Mouse (Mus musculus) left cerebral cortex, adult 11 months (tissue): ENCODE data around the gene Zbtb7b.

Experiments
- DNase-seq: peaks from one replicate; pipeline ENCODE4 v3.0.0; 2022; ENCODE audit warnings: low spot score

Gene Zbtb7b

GRCm38 (mm10) chr3:89418170-89418860 lies 23.7 kb upstream of the Zbtb7b start, which contains the start of the genes Cks1b and Shc1:
Cks1b (minus strand) TSS chr3:89418383.
Shc1 (plus strand) TSS chr3:89418443.
- DNase-seq = peak; percentile 96

DNA sequence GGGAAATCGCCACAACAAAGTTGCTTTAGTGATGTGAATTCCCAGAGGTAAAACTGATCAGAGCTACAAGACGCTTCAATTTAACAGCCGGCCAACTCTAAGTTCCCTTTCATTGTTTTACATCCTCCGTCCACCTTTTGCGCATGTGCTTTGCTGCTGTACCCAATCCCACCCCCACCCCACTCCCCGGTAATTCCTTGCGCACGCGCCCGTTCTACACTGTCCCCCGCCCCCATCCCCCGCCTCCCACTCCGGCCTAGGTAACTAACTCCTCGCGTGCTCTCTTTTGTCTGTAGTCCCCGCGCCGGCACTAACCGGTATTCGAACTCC lies 23.2 kb upstream of the Zbtb7b start:
- no peak for DNase-seq

DNA sequence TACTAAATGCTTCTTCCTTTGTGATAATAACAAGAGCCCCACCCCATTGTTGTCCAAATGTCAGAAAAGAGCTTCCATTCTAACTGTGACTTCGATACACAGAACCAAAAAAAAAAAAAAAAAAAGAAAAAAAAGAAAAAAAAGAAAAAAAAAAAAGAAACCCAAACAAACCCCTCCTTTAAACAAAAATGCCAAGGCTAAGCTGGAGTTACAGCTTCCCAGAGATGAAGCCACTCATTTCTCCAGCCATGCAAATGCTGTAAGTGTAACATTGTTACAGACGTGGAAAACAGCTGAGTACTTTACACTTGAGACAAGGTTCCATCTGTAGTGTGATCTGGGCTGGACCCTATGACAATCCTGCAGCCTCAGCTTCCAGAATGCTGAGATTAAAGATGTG lies 22.6 kb upstream of the Zbtb7b start:
- DNase-seq = no peak

DNA sequence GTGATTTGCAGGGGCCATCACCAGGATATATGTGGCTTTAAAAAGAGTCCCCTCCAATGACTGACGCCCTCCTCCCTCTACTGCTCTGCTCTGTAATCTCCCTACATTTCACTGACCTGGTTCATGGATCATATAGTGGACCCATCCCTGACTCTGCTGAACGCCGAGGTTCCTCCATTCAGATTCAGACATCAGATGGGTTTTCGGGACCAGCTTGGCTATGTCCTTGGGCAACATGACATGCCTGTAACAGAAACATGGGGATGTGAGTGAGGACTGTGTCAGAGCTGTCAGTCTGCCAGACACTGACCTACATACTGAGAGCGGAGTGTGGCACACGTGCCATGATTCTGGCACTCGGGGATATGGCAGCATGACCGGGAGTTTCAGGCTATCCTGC lies 21.6 kb upstream of the Zbtb7b start:
- DNase-seq = no peak

DNA sequence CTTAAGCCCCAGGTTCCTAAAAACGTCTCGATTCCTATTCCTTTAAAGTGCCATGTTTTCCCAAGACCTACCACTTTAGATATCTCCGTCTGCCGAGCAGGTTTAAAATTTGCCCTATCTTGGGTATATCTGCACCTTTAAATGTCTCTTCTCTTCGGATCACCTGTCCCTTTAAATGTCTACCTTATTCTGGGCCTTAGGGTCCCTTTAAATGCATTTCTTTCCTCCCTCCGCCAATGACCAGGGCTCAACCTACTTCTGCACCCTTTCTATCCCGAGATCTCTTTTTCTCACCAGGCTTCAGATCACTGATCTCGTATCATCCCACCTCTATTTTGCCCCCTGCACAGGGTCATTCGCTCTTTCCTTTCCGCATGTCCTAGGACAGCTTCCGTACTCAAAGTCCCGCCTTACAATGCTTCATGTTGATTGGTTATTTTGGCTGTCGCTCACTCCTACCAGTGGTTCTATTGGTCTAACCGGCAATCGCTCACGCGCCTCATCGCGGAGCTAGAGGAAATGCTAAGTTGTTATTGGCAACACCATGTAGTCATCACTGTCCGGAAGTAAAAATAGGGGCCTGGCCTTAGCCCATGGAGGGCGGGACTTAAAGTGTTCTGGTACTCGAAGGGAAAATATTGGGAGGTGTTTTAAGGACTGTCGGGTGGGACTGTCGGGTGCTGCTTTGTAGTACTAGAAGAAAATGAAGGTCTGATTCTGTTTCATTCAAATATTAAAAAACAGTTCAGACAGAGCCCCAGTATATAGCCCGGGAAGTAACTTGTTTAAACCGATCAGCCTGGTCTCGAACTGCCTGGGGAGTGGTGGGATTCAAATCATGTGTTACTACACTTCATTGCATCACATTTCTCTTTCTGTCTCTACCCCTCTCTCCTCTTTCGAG lies 17.2 kb upstream of the Zbtb7b start, which contains the start of gene Flad1:
Gene Flad1, minus strand, starts transcription at position 381 of the 904 bp plus-strand sequence.
- peak; percentile 100 for DNase-seq

- DNase-seq = no peak
Measured at GRCm38 (mm10) chr3:89410864-89411263, 16.3 kb upstream of the Zbtb7b start.

DNA sequence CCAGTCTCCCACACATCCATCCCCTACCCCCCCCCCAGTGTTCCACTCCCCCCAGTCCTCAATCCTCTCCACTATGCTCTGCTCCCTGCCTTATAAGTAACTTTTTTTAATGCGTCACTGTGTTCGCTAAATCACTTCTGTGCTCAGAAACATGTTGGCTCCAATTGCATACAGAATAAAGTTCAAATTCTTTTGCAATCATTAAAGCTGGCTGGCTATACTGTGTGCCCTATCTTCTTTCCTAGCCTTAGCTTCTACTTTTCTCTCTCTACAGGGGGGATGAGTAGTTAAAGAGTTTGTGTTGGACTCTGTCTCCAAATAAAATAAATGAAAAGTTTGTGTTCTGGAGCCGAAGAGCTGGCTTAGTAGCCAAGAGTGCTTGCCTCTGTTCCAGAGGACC lies 15.1 kb upstream of the Zbtb7b start:
- no peak for DNase-seq

DNA sequence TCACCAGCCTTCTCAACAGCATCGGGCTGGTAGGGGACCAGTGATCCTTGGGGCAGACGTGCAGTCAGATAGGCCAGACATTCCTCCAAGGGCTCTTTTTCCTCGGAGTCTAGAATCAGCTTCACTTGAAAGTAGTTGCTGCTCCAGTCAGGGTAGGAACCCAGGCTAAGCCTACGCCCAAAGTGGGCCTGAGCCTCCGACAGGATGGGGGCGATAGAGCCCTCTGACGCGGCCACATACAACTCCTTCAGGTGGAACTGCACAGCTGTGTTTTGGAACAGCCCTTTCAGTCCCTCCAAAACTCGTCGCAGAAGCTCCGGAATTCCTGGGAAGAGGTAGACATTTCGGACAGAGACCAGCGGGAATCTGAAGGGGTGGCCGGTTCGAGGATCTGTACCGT lies 13.9 kb upstream of the Zbtb7b start:
- no peak for DNase-seq

GRCm38 (mm10) chr3:89406887-89407286 lies 12.3 kb upstream of the Zbtb7b start:
- DNase-seq = no peak

GRCm38 (mm10) chr3:89402693-89403092 lies 8.1 kb upstream of the Zbtb7b start, which contains the start of gene Lenep:
Lenep (minus strand) TSS chr3:89402793.
- no peak for DNase-seq

DNA sequence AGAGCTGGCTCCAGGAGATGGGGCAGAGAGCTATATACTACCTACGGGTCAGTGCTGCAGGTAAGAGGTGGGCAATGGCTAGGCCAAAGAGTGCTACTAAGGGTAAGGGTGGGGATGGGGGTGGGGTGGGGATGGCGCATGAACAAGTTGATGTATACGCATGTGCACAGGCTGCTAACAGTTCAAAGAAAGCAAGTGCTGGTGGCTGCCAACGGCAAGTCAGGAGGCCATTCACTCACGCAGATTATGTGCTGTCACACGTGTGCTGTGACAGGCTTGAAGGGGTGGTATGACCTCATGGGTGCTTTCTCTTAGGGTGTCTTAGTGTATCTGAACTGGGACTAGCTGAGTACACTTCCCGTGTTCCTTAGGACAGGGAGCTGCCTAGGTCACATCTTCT lies 6.8 kb upstream of the Zbtb7b start:
- no peak for DNase-seq

- DNase-seq = no peak
Measured at GRCm38 (mm10) chr3:89396654-89397005, 2.1 kb upstream of the Zbtb7b start.

GRCm38 (mm10) chr3:89395806-89396653 lies 1.5 kb upstream of the Zbtb7b start:
- DNase-seq = no peak

- no peak for DNase-seq
Measured at GRCm38 (mm10) chr3:89395419-89395805, 836 bp upstream of the Zbtb7b start.

DNA sequence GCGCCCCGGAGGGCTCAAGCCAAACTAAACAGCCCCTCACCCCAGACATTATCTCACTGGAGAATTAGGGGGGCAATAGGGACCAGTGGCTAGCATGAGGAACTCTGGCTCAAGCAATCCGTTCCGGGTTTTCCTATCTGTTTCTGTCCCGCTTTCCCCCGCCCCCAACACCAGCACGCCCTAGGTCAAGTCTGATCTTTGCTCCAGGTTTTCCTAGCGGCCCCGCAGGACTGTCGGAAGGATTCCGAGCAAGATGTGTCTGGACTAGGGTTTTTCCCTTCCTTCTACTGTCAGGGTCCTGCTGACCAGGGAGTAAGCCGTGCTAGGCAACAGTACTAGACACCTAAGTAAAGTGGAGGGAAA lies 299 bp upstream of the Zbtb7b start:
- DNase-seq = no peak

- peak; percentile 93 for DNase-seq
Measured at GRCm38 (mm10) chr3:89393605-89394004, 971 bp downstream of the Zbtb7b start.

DNA sequence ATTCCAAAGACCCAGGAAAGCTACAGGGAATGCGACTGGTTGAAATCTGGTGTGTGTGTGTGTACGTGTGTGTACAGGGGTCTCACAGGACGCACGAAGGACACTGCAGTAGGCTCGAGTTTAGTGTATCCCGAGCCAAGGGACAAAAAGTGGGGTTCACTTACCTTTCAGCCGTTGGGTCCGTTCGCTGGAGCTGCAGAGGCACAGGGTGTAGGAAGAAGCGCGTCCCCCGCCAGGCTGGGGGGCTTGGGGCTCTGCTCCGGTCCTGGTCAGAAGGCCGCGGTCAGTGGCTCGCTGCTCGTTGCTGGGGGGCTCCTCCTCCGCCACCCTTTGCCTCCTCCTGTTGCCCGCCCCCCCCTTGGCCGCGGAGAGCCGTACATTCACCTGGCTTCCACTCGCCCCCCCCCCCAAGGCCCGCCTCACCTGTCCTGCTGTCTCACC lies 1.7 kb downstream of the Zbtb7b start:
- no peak for DNase-seq

- no peak for DNase-seq
Measured at GRCm38 (mm10) chr3:89391663-89392511, 2.7 kb downstream of the Zbtb7b start.

DNA sequence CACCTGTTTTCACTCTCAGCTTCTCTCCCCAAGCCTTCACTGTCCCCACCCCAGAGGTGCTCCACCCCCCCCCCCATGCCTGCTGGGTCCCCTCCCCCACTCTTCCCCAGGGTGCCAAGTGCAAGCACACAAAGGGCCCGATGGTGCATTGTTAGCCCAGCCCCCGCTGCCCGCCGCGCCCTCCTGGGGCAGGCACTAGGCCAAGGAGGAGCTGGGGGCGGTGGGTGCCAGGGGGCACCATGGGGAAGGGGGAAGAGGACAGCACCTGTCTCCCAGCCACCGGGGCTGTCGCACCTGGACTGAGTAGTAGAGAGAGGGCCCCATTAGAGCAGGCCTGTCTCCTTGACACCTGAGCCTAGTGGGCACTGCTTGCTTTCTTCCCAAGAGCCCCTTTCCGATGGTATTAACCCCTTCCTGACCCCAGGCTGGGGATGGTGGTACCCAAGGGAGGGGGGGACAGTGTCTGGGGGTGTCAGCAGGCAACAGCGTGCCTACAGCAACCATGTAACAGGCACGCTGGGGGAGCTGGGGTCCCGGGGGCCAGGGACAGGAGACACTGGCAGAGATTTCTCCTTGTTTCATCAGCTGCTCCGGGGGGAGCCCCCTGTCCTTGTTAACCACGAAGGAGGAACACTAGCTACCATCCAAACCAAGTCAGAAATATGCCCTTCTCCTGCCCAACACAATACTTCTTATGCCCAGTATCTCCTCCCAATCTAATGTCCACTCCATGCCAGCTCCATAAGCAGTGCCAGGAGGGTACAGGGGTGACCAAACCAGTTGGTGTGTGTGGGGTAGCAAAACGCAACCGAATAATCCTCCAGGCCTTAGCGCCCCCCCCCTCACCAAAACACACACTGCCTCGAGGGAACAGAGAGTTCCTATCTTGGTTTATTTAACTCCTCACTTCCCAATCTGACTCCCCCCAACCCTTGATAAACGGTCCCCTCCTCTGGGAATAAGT lies 3.6 kb downstream of the Zbtb7b start:
- no peak for DNase-seq

- DNase-seq = no peak
Measured at GRCm38 (mm10) chr3:89390111-89390515, 4.5 kb downstream of the Zbtb7b start.
